Mouse (Mus musculus): ENCODE measurements around the gene Large1. TPM values are rescaled to one million over a fixed set of nuclear protein-coding genes. Genes with fewer than 3 reads are reported as not detected.

The Large1 gene
- polyA plus RNA-seq, 1 experiment from 2014 or later, result 4.9 TPM

DNA sequence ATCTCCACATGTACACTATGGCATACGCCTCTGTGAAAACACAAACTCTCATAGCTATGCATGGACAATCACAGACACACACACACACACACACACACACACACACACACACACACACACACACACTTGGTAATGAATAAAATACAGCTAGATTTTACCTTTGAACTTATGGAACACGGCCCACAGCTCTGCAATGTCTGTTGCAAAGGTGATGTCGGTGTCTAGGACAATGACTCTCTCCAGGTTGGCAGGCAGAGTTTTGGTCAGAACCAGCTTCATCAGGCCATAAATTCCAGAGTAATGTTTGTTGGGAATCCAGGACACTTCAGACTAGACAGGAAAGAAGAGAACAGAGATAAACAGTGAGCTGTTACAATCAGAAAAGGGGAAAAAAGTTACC is 305.2 kb downstream of the Large1 start:
- H3K9ac ChIP-seq (ENCODE audit: low read length), result no peak overlapping the region
- no peaks in the 10 kb centered on the region for H3K4me1 ChIP-seq (ENCODE audit: control insufficient read depth, insufficient read depth, low read length)
- H3K4me3 ChIP-seq (replicated peaks; ENCODE audit: low read length), result no peak overlapping the region
- no peak for ATAC-seq (ENCODE audit: insufficient read depth, low FRiP score)
- WGBS, result 90% methylated on average over 3 of the region's 3 CpGs
- no peaks in the 10 kb centered on the region for H3K36me3 ChIP-seq (ENCODE audit: control insufficient read depth, insufficient read depth, low read length)
- H3K4me2 ChIP-seq (ENCODE audit: low read depth, low read length), result no peak overlapping the region
- H3K27ac ChIP-seq (ENCODE audit: low read length), result no peak overlapping the region
- no peaks in the 10 kb centered on the region for H3K27me3 ChIP-seq (ENCODE audit: control insufficient read depth, insufficient read depth, low read length)
- H3K9me3 ChIP-seq (replicated peaks; ENCODE audit: control insufficient read depth, low read length), result no peaks in the 10 kb centered on the region

GRCm38 (mm10) chr8:73029787-73030186 is 323.6 kb downstream of the Large1 start:
- H3K27me3 ChIP-seq (ENCODE audit: control insufficient read depth, insufficient read depth, low read length), result no peaks in the 10 kb centered on the region
- H3K9ac ChIP-seq (ENCODE audit: low read length), result no peak overlapping the region
- no peak overlapping the region for H3K4me3 ChIP-seq (replicated peaks; ENCODE audit: low read length)
- ATAC-seq (ENCODE audit: insufficient read depth, low FRiP score), result no peak
- H3K4me1 ChIP-seq (ENCODE audit: control insufficient read depth, insufficient read depth, low read length), result no peaks in the 10 kb centered on the region
- no peaks in the 10 kb centered on the region for H3K9me3 ChIP-seq (replicated peaks; ENCODE audit: control insufficient read depth, low read length)
- H3K36me3 ChIP-seq (ENCODE audit: control insufficient read depth, insufficient read depth, low read length), result no peaks in the 10 kb centered on the region
- H3K27ac ChIP-seq (ENCODE audit: low read length), result no peak overlapping the region
- H3K4me2 ChIP-seq (ENCODE audit: low read depth, low read length), result no peak overlapping the region

DNA sequence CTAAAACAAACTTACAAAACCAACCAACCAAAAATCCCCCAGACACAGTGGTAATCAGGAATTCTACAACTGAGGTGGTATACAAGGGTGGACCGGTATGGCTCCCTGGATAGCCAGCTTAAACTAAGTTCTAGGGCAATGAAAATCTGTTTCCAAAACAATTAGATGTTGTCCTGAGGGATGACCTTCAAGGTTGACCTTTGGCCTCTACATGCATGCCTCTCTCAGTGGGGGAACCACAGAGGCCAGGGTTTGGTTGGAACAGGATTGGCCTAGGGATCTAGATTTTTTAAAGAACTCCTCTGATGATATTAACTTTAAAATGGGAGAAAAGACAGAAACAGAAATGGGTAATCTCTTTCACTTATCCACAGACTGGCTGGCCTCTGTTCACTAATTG is 335.1 kb downstream of the Large1 start:
- Histone ChIP-seq H3K27me3 (ENCODE audit: control insufficient read depth, insufficient read depth, low read length) (no peaks in the 10 kb centered on the region), H3K4me2 (ENCODE audit: low read depth, low read length) (no peak overlapping the region), H3K4me3 (replicated peaks; ENCODE audit: low read length) (no peak overlapping the region), H3K9me3 (replicated peaks; ENCODE audit: control insufficient read depth, low read length) (no peaks in the 10 kb centered on the region), H3K27ac (ENCODE audit: low read length) (no peak overlapping the region), H3K9ac (ENCODE audit: low read length) (no peak overlapping the region), H3K36me3 (ENCODE audit: control insufficient read depth, insufficient read depth, low read length) (no peaks in the 10 kb centered on the region), H3K4me1 (ENCODE audit: control insufficient read depth, insufficient read depth, low read length) (0 out of 2 replicates have a peak, but pooled peaks cover 2% of the 10 kb centered on the region)
- WGBS, result 91% methylated on average over 1 of the region's 1 CpGs
- no peak for ATAC-seq (ENCODE audit: insufficient read depth, low FRiP score)

- Histone ChIP-seq H3K4me3 (replicated peaks; ENCODE audit: low read length) (no peak overlapping the region), H3K4me2 (ENCODE audit: low read depth, low read length) (no peak overlapping the region), H3K36me3 (ENCODE audit: control insufficient read depth, insufficient read depth, low read length) (no peaks in the 10 kb centered on the region), H3K27ac (ENCODE audit: low read length) (no peak overlapping the region), H3K4me1 (ENCODE audit: control insufficient read depth, insufficient read depth, low read length) (0 out of 2 replicates have a peak, but pooled peaks cover 2% of the 10 kb centered on the region), H3K9ac (ENCODE audit: low read length) (no peak overlapping the region), H3K9me3 (replicated peaks; ENCODE audit: control insufficient read depth, low read length) (no peaks in the 10 kb centered on the region), H3K27me3 (ENCODE audit: control insufficient read depth, insufficient read depth, low read length) (no peaks in the 10 kb centered on the region)
- ATAC-seq (ENCODE audit: insufficient read depth, low FRiP score), result no peak
- 65% methylated on average over 1 of the region's 1 CpGs for WGBS
These were observed 335.7 kb downstream of the Large1 start for GRCm38 (mm10) chr8:73017601-73018000.

- H3K9me3 ChIP-seq (replicated peaks; ENCODE audit: control insufficient read depth, low read length), result no peaks in the 10 kb centered on the region
- no peak for ATAC-seq (ENCODE audit: insufficient read depth, low FRiP score)
- no peaks in the 10 kb centered on the region for H3K27me3 ChIP-seq (ENCODE audit: control insufficient read depth, insufficient read depth, low read length)
- H3K4me2 ChIP-seq (ENCODE audit: low read depth, low read length), result no peak overlapping the region
- H3K4me3 ChIP-seq (replicated peaks; ENCODE audit: low read length), result no peak overlapping the region
- 0 out of 2 replicates have a peak, but pooled peaks cover 2% of the 10 kb centered on the region for H3K4me1 ChIP-seq (ENCODE audit: control insufficient read depth, insufficient read depth, low read length)
- no peak overlapping the region for H3K27ac ChIP-seq (ENCODE audit: low read length)
- WGBS, result 84% methylated on average over 2 of the region's 2 CpGs
- no peak overlapping the region for H3K9ac ChIP-seq (ENCODE audit: low read length)
- no peaks in the 10 kb centered on the region for H3K36me3 ChIP-seq (ENCODE audit: control insufficient read depth, insufficient read depth, low read length)
These were observed 337.0 kb downstream of the Large1 start for GRCm38 (mm10) chr8:73016303-73016702.

DNA sequence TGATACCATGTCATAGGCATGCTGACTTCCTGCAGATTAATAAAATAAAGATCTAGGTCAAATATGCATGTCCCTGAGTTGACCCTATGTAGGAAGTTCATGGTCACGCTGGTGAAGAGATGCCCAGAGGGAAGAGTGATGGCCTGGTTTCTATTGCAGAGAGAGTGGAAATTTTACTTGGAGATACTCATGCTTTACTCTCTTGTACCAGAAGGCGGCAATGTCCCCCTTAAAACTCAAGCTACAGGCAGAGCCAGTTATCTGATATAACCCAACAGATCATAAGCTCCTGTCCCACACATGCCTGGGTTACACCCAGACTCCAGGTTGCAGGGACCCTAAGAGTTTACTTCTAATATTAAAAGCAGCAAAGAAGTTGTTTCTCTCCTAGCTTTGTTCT is 345.9 kb downstream of the Large1 start:
- no peak; the same call in 1 of the 2 replicates for ATAC-seq (ENCODE audit: insufficient read depth, low FRiP score)
- WGBS, result 35% methylated on average over 2 of the region's 2 CpGs
- H3K4me2 ChIP-seq (ENCODE audit: low read depth, low read length), result no peak overlapping the region
- H3K4me3 ChIP-seq (replicated peaks; ENCODE audit: low read length), result no peak overlapping the region
- no peak overlapping the region for H3K9ac ChIP-seq (ENCODE audit: low read length)
- H3K9me3 ChIP-seq (replicated peaks; ENCODE audit: control insufficient read depth, low read length), result no peaks in the 10 kb centered on the region
- no peak overlapping the region for H3K27ac ChIP-seq (ENCODE audit: low read length)
- H3K4me1 ChIP-seq (ENCODE audit: control insufficient read depth, insufficient read depth, low read length), result 0 out of 2 replicates have a peak, but pooled peaks cover 2% of the 10 kb centered on the region
- H3K36me3 ChIP-seq (ENCODE audit: control insufficient read depth, insufficient read depth, low read length), result no peaks in the 10 kb centered on the region
- H3K27me3 ChIP-seq (ENCODE audit: control insufficient read depth, insufficient read depth, low read length), result no peaks in the 10 kb centered on the region

DNA sequence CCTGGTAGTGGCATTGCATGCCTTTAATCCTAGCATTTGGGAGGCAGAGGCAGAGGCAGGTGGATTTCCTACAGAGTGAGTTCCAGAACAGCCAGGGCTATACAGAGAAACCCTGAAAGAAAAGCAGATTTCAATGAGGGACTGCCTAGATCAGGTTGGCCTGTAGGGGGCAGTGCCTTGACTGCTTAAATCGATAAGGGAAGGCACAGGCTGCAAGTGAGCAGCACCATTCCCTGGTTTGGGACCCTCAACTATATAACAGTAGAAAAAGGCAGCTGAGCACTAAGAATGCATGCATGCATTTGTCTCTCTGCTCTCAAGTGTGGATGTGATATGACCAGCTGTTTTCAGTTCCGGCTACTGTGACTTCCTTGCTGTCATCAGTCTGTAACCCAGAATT is 349.5 kb downstream of the Large1 start:
- Histone ChIP-seq H3K27ac (ENCODE audit: low read length) (no peak overlapping the region), H3K4me1 (ENCODE audit: control insufficient read depth, insufficient read depth, low read length) (0 out of 2 replicates have a peak, but pooled peaks cover 2% of the 10 kb centered on the region), H3K4me2 (ENCODE audit: low read depth, low read length) (no peak overlapping the region), H3K27me3 (ENCODE audit: control insufficient read depth, insufficient read depth, low read length) (no peaks in the 10 kb centered on the region), H3K4me3 (replicated peaks; ENCODE audit: low read length) (no peak overlapping the region), H3K36me3 (ENCODE audit: control insufficient read depth, insufficient read depth, low read length) (no peaks in the 10 kb centered on the region), H3K9me3 (replicated peaks; ENCODE audit: control insufficient read depth, low read length) (no peaks in the 10 kb centered on the region), H3K9ac (ENCODE audit: low read length) (no peak overlapping the region)
- ATAC-seq (ENCODE audit: insufficient read depth, low FRiP score), result no peak
- WGBS, result 47% methylated on average over 2 of the region's 2 CpGs

DNA sequence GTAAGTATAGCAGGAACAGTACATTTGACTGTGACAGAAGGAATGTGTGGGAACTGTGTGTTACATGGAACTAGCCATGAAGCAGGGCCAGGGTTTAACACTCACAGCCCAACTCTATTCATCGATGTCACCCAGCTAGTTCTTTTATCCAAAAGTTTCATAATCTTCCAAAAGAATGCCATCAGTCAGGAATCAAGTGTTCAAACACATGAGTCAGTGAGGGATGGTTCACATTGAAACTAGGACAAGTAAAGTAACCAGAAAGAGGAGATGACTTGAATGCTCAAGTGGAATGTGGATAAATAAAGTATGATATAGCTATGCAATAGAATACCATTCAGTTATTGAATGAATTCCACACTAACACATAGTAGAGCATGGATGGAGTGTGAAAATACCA is 359.5 kb downstream of the Large1 start:
- Histone ChIP-seq H3K9ac (ENCODE audit: low read length) (no peak overlapping the region), H3K4me2 (ENCODE audit: low read depth, low read length) (no peak overlapping the region), H3K27me3 (ENCODE audit: control insufficient read depth, insufficient read depth, low read length) (no peaks in the 10 kb centered on the region), H3K4me1 (ENCODE audit: control insufficient read depth, insufficient read depth, low read length) (no peaks in the 10 kb centered on the region), H3K9me3 (replicated peaks; ENCODE audit: control insufficient read depth, low read length) (no peaks in the 10 kb centered on the region), H3K27ac (ENCODE audit: low read length) (no peak overlapping the region), H3K4me3 (replicated peaks; ENCODE audit: low read length) (no peak overlapping the region), H3K36me3 (ENCODE audit: control insufficient read depth, insufficient read depth, low read length) (no peaks in the 10 kb centered on the region)
- ATAC-seq (ENCODE audit: insufficient read depth, low FRiP score), result no peak
- 86% methylated on average over 1 of the region's 1 CpGs for WGBS

DNA sequence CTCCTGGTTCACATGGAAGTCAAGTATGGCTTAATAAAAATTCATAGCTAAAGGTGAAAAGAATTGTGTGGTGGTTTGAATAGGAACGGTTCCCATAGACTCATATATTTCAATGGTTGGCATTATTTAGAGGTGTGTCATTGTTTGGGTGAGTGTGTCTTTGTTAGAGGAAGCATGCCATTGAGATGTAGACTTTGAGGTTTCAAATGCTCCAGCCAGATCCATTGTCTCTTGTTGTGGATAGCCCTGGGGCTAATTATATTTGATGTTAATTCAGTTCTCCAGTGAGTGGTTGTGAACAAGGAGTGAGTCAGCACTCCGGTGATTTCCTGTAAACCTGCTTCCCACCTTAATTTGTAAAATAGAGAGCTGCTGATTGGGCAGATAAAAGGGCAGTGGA is 362.9 kb downstream of the Large1 start:
- no peak for ATAC-seq (ENCODE audit: insufficient read depth, low FRiP score)
- Histone ChIP-seq H3K9ac (ENCODE audit: low read length) (no peak overlapping the region), H3K4me1 (ENCODE audit: control insufficient read depth, insufficient read depth, low read length) (no peaks in the 10 kb centered on the region), H3K4me2 (ENCODE audit: low read depth, low read length) (no peak overlapping the region), H3K27ac (ENCODE audit: low read length) (no peak overlapping the region), H3K27me3 (ENCODE audit: control insufficient read depth, insufficient read depth, low read length) (no peaks in the 10 kb centered on the region), H3K4me3 (replicated peaks; ENCODE audit: low read length) (no peak overlapping the region), H3K36me3 (ENCODE audit: control insufficient read depth, insufficient read depth, low read length) (no peaks in the 10 kb centered on the region), H3K9me3 (replicated peaks; ENCODE audit: control insufficient read depth, low read length) (no peaks in the 10 kb centered on the region)
- WGBS, result 72% methylated on average over 2 of the region's 2 CpGs

- H3K9me3 ChIP-seq (replicated peaks; ENCODE audit: control insufficient read depth, low read length), result no peaks in the 10 kb centered on the region
- no peak overlapping the region for H3K27ac ChIP-seq (ENCODE audit: low read length)
- no peaks in the 10 kb centered on the region for H3K36me3 ChIP-seq (ENCODE audit: control insufficient read depth, insufficient read depth, low read length)
- no peak overlapping the region for H3K4me3 ChIP-seq (replicated peaks; ENCODE audit: low read length)
- H3K27me3 ChIP-seq (ENCODE audit: control insufficient read depth, insufficient read depth, low read length), result no peaks in the 10 kb centered on the region
- H3K9ac ChIP-seq (ENCODE audit: low read length), result no peak overlapping the region
- H3K4me1 ChIP-seq (ENCODE audit: control insufficient read depth, insufficient read depth, low read length), result no peaks in the 10 kb centered on the region
- ATAC-seq (ENCODE audit: insufficient read depth, low FRiP score), result no peak
- no peak overlapping the region for H3K4me2 ChIP-seq (ENCODE audit: low read depth, low read length)
- WGBS, result 97% methylated on average over 1 of the region's 1 CpGs
These were observed 370.5 kb downstream of the Large1 start for GRCm38 (mm10) chr8:72982832-72983231.

Data from stomach, embryonic 16.5 days (tissue).